In the genomic region with DNA sequence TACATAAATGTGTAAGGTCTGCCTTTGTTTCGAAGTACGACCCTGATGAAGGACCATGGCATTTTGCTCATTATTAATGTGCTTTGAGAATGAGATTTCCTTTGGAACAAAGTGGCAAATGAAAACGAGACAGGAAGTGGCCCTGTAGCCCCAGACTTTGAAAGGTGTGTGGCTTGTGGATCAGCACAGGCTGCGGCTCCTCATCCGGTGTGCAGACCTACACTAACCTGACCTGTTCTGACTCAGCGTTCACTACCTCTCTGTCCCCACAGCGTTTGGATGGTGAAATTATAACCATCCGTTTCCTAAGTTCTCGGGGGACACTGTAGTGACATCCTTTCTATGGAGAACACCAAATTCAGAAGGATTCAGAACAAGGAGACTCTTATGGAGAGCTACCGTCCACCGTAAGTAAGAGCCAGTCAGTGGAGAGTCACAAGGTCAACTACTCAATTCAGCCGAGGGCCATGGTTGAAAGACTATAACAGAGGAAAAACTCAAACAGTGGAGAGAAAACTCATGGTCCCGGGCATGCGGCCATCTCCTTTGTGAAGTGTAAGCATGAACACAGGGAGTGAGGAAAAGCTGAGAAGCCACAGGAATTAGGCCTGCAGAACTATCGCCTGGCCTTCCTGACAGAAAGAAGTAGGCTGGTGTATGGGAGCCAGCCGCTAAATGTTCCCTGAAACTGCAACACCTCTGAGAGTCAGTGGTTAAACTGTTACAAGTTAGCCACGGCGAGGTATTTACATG, we compare ENCODE assay signal across 13 mouse cellular contexts. TPM values are rescaled to one million over a fixed set of nuclear protein-coding genes. Genes with fewer than 3 reads are reported as not detected.
DNase-seq lines count a peak whose midpoint lies in the region; ATAC-seq lines count a peak whose summit lies in the region.
"Had no signal": no experiment of that assay in that cellular context is flagged by ENCODE, and none has a peak within 500 bp of the region (broad histone marks: within the 10 kb centered on the region; RNA-seq: fewer than 3 reads in every experiment).

No protein-coding gene starts in this region.

- peak; percentile 53 for DNase-seq in CD4-positive helper T cell, adult 2 months (ENCODE audit: low read depth, low spot score)
- DNase-seq in heart, postnatal 14 days: peak; percentile 29 to 57
- no peak for DNase-seq in cerebellum, adult 8-10 months
- DNase-seq in left cerebral cortex, postnatal 36 days (ENCODE audit: low spot score in 2 of 2): no peak
- DNase-seq: cerebellum, adult 18-20 months; kidney, postnatal 25 days; layer of hippocampus, postnatal 36 days; lung, adult 2 months had no signal

- H3K27me3 ChIP-seq in heart, embryonic 14.5 days (ENCODE audit: control insufficient read depth, insufficient read depth, low read length): no peaks in the 10 kb centered on the region
- no peaks in the 10 kb centered on the region for H3K27me3 ChIP-seq in heart, embryonic 11.5 days (ENCODE audit: control insufficient read depth, insufficient read depth, low read length)
- H3K27me3 ChIP-seq: limb, embryonic 12.5 days had no signal

- H3K9me3 ChIP-seq in heart, embryonic 14.5 days (ENCODE audit: control insufficient read depth, low read length): no peaks in the 10 kb centered on the region
- no peaks in the 10 kb centered on the region for H3K9me3 ChIP-seq in heart, embryonic 11.5 days (replicated peaks; ENCODE audit: control insufficient read depth, low read length)
- H3K9me3 ChIP-seq: forebrain, embryonic 10.5 days; limb, embryonic 12.5 days had no signal

- peak overlapping the region; percentile 63 to 74 for H3K27ac ChIP-seq in heart, embryonic 14.5 days (replicated peaks in 1 of 2; ENCODE audit: control insufficient read depth in 1 of 2, insufficient read depth in 1 of 2, low read depth in 2 of 2, low read length in 2 of 2)
- H3K27ac ChIP-seq in heart, embryonic 11.5 days (ENCODE audit: low read depth, low read length): no peak overlapping the region
- H3K27ac ChIP-seq: forebrain, embryonic 10.5 days had no signal

- no peak overlapping the region for H3K9ac ChIP-seq in heart, embryonic 14.5 days (ENCODE audit: low read length)
- H3K9ac ChIP-seq in heart, embryonic 11.5 days (ENCODE audit: low read depth, low read length): no peak overlapping the region
- H3K9ac ChIP-seq: limb, embryonic 12.5 days had no signal

- no peak overlapping the region for H3K4me3 ChIP-seq in heart, embryonic 14.5 days (ENCODE audit: control insufficient read depth in 1 of 2, insufficient read depth in 1 of 2, low read depth in 1 of 2, low read length in 2 of 2)
- no peak overlapping the region for H3K4me3 ChIP-seq in heart, embryonic 11.5 days (ENCODE audit: low read depth, low read length)
- H3K4me3 ChIP-seq: forebrain, embryonic 10.5 days; limb, embryonic 12.5 days had no signal

- no peaks in the 10 kb centered on the region for H3K36me3 ChIP-seq in heart, embryonic 14.5 days (ENCODE audit: control insufficient read depth, insufficient read depth, low read length)
- no peaks in the 10 kb centered on the region for H3K36me3 ChIP-seq in heart, embryonic 11.5 days (ENCODE audit: control insufficient read depth, insufficient read depth, low read length)
- H3K36me3 ChIP-seq: forebrain, embryonic 10.5 days; limb, embryonic 12.5 days had no signal

- H3K4me2 ChIP-seq in heart, embryonic 14.5 days (ENCODE audit: low read length): no peak overlapping the region
- no peak overlapping the region for H3K4me2 ChIP-seq in heart, embryonic 11.5 days
- H3K4me2 ChIP-seq: limb, embryonic 12.5 days had no signal

- ATAC-seq in heart, embryonic 14.5 days (ENCODE audit: insufficient number of reproducible peaks, insufficient read depth, low FRiP score, low read depth): 0 out of 2 replicates have a peak, but pooled peaks have one; percentile 4
- no peak for ATAC-seq in heart, embryonic 11.5 days (replicated peaks; ENCODE audit: insufficient number of reproducible peaks, low FRiP score, low TSS enrichment)
- ATAC-seq in CD4-positive, CD25-positive, alpha-beta regulatory T cell, adult 4 months: peak; percentile 18

- 68% methylated on average over 18 of the region's 18 CpGs for WGBS in heart, embryonic 14.5 days
- 76% methylated on average over 18 of the region's 18 CpGs for WGBS in heart, embryonic 11.5 days (ENCODE audit: insufficient replicate concordance)

- intact Hi-C loops in heart, postnatal 14 days (cut with DNase I): loop anchor here (5.0 kb wide), 1 partner anchor 43 kb away; the partner anchor contains the start of gene Adrb1
- intact Hi-C loops in left cerebral cortex, postnatal 36 days (cut with DNase I): no loop called here

- peaks cover 44 to 52% of the 10 kb centered on the region in 2 experiments for H3K4me1 ChIP-seq in heart, embryonic 14.5 days (ENCODE audit: control insufficient read depth in 2 of 2, insufficient read depth in 2 of 2, low read length in 2 of 2)
- peaks cover 27% of the 10 kb centered on the region for H3K4me1 ChIP-seq in heart, embryonic 11.5 days (ENCODE audit: control insufficient read depth, insufficient read depth, low read length)
- H3K4me1 ChIP-seq: forebrain, embryonic 10.5 days had no signal

RNA-seq across cellular contexts. Expression of gene Adrb1, which starts 42.6 kb away (rescaled TPM):
- polyA plus RNA-seq in heart, embryonic 14.5 days (2014; fragmentation: Nextera tagmentation; extraction: Ambion mirVana): 6.5 and 8.2 TPM in 2 replicates
- polyA plus RNA-seq in heart, embryonic 11.5 days (2014; fragmentation: Nextera tagmentation; extraction: Ambion mirVana): 1.5 and 1.8 TPM in 2 replicates
- polyA plus RNA-seq in CD4-positive, CD25-positive, alpha-beta regulatory T cell, adult 4 months (2017; shearing (Covaris generic)): not detected
- total RNA-seq in heart, postnatal 14 days (2021): 10 to 100 TPM; 23.2 to 24.2 TPM
- total RNA-seq in left cerebral cortex, postnatal 36 days (2021): 10 to 100 TPM; 43.2 to 50.9 TPM

Comparison
In these comparisons a context has a peak if more than half of its experiments do, and no peak if none do; other contexts are left out.
1. DNase-seq: peak in CD4-positive helper T cell, adult 2 months (single experiment) and heart, postnatal 14 days (2 of 2); none in cerebellum, adult 8-10 months (single experiment) and left cerebral cortex, postnatal 36 days (0 of 2).